Mouse (Mus musculus): Measurements from ENCODE around the gene Wbp2nl. TPM values are rescaled to one million over a fixed set of nuclear protein-coding genes. Genes with fewer than 3 reads are reported as not detected.

Gene Wbp2nl
- total and polyA plus RNA-seq, 2 experiments from 2014 or later, result 0.11 to 0.60 TPM

- Histone ChIP-seq H3K27me3 (ENCODE audit: insufficient read depth, low read length) (no peaks in the 10 kb centered on the region), H3K9me3 (ENCODE audit: low read length) (no peaks in the 10 kb centered on the region), H3K4me3 (ENCODE audit: low read depth, low read length) (peak overlapping the region; percentile 71), H3K4me1 (ENCODE audit: insufficient read depth, low read length) (peaks cover 9% of the 10 kb centered on the region; the same call in 1 of the 2 replicates), H3K4me2 (ENCODE audit: low read depth, low read length, poor library complexity, severe bottlenecking) (peak overlapping the region; percentile 94), H3K36me3 (ENCODE audit: insufficient read depth, low read length) (peaks cover 9% of the 10 kb centered on the region), H3K9ac (replicated peaks; ENCODE audit: low read length, poor library complexity, severe bottlenecking) (peak overlapping the region; percentile 91), H3K27ac (ENCODE audit: low read depth, low read length) (peak overlapping the region; percentile 97)
- WGBS, result under 1% methylated on average over 41 of the region's 86 CpGs
- DNase-seq (ENCODE audit: low spot score) (peak; percentile 84), ATAC-seq (ENCODE audit: low FRiP score) (peak; percentile 71)
- TF ChIP-seq CTCF (IDR thresholded peaks at IDR 0.05), result no peak
These were observed 23.5 kb upstream of the Wbp2nl start for GRCm38 (mm10) chr15:82274927-82275901.

GRCm38 (mm10) chr15:82277591-82277990 is 21.2 kb upstream of the Wbp2nl start:
- Histone ChIP-seq H3K9ac (replicated peaks; ENCODE audit: low read length, poor library complexity, severe bottlenecking) (no peak overlapping the region), H3K9me3 (ENCODE audit: low read length) (no peaks in the 10 kb centered on the region), H3K36me3 (ENCODE audit: insufficient read depth, low read length) (peaks cover 24% of the 10 kb centered on the region), H3K4me2 (ENCODE audit: low read depth, low read length, poor library complexity, severe bottlenecking) (peak overlapping the region; percentile 94), H3K4me1 (ENCODE audit: insufficient read depth, low read length) (peaks cover 9% of the 10 kb centered on the region; the same call in 1 of the 2 replicates), H3K27me3 (ENCODE audit: insufficient read depth, low read length) (no peaks in the 10 kb centered on the region), H3K4me3 (ENCODE audit: low read depth, low read length) (no peak overlapping the region), H3K27ac (ENCODE audit: low read depth, low read length) (no peak overlapping the region)
- 77% methylated on average over 5 of the region's 5 CpGs for WGBS
- ATAC-seq (ENCODE audit: low FRiP score), result no peak
- no peak for DNase-seq (ENCODE audit: low spot score)
- TF ChIP-seq CTCF (IDR thresholded peaks at IDR 0.05), result no peak

- Histone ChIP-seq H3K27ac (ENCODE audit: low read depth, low read length) (no peak overlapping the region), H3K27me3 (ENCODE audit: insufficient read depth, low read length) (no peaks in the 10 kb centered on the region), H3K9me3 (ENCODE audit: low read length) (no peaks in the 10 kb centered on the region), H3K36me3 (ENCODE audit: insufficient read depth, low read length) (peaks cover 52% of the 10 kb centered on the region), H3K4me1 (ENCODE audit: insufficient read depth, low read length) (peaks cover 5% of the 10 kb centered on the region; the same call in 1 of the 2 replicates), H3K4me2 (ENCODE audit: low read depth, low read length, poor library complexity, severe bottlenecking) (no peak overlapping the region), H3K9ac (replicated peaks; ENCODE audit: low read length, poor library complexity, severe bottlenecking) (no peak overlapping the region), H3K4me3 (ENCODE audit: low read depth, low read length) (no peak overlapping the region)
- no peak for TF ChIP-seq CTCF (IDR thresholded peaks at IDR 0.05)
- ATAC-seq (ENCODE audit: low FRiP score) (no peak), DNase-seq (ENCODE audit: low spot score) (no peak)
- WGBS, result 82% methylated on average over 4 of the region's 4 CpGs
These were observed 18.1 kb upstream of the Wbp2nl start for GRCm38 (mm10) chr15:82280638-82281037.

GRCm38 (mm10) chr15:82286157-82286556 is 12.6 kb upstream of the Wbp2nl start:
- WGBS, result 68% methylated on average over 12 of the region's 12 CpGs
- no peak overlapping the region for H3K9ac ChIP-seq (replicated peaks; ENCODE audit: low read length, poor library complexity, severe bottlenecking)
- peaks cover 74% of the 10 kb centered on the region for H3K36me3 ChIP-seq (ENCODE audit: insufficient read depth, low read length)
- no peak overlapping the region for H3K27ac ChIP-seq (ENCODE audit: low read depth, low read length)
- ATAC-seq (ENCODE audit: low FRiP score) (no peak), DNase-seq (ENCODE audit: low spot score) (no peak)
- no peaks in the 10 kb centered on the region for H3K27me3 ChIP-seq (ENCODE audit: insufficient read depth, low read length)
- no peak overlapping the region for H3K4me2 ChIP-seq (ENCODE audit: low read depth, low read length, poor library complexity, severe bottlenecking)
- no peaks in the 10 kb centered on the region for H3K9me3 ChIP-seq (ENCODE audit: low read length)
- H3K4me1 ChIP-seq (ENCODE audit: insufficient read depth, low read length), result no peaks in the 10 kb centered on the region
- no peak for TF ChIP-seq CTCF (IDR thresholded peaks at IDR 0.05)
- no peak overlapping the region for H3K4me3 ChIP-seq (ENCODE audit: low read depth, low read length)

GRCm38 (mm10) chr15:82290252-82290651 is 8.5 kb upstream of the Wbp2nl start:
- Histone ChIP-seq H3K36me3 (ENCODE audit: insufficient read depth, low read length) (peaks cover 47% of the 10 kb centered on the region), H3K4me1 (ENCODE audit: insufficient read depth, low read length) (peaks cover 5% of the 10 kb centered on the region; the same call in 1 of the 2 replicates), H3K9ac (replicated peaks; ENCODE audit: low read length, poor library complexity, severe bottlenecking) (no peak overlapping the region), H3K27me3 (ENCODE audit: insufficient read depth, low read length) (no peaks in the 10 kb centered on the region), H3K4me3 (ENCODE audit: low read depth, low read length) (no peak overlapping the region), H3K4me2 (ENCODE audit: low read depth, low read length, poor library complexity, severe bottlenecking) (no peak overlapping the region), H3K9me3 (ENCODE audit: low read length) (no peaks in the 10 kb centered on the region), H3K27ac (ENCODE audit: low read depth, low read length) (no peak overlapping the region)
- DNase-seq (ENCODE audit: low spot score) (no peak), ATAC-seq (ENCODE audit: low FRiP score) (no peak)
- WGBS, result 77% methylated on average over 7 of the region's 7 CpGs
- TF ChIP-seq CTCF (IDR thresholded peaks at IDR 0.05), result no peak

- TF ChIP-seq CTCF (IDR thresholded peaks at IDR 0.05), result peak; percentile 3; the same call in 1 of the 2 replicates
- no peak overlapping the region for H3K4me3 ChIP-seq (ENCODE audit: low read depth, low read length)
- DNase-seq (ENCODE audit: low spot score) (no peak), ATAC-seq (ENCODE audit: low FRiP score) (no peak)
- peaks cover 30% of the 10 kb centered on the region for H3K36me3 ChIP-seq (ENCODE audit: insufficient read depth, low read length)
- H3K27ac ChIP-seq (ENCODE audit: low read depth, low read length), result 0 out of 2 replicates have a peak overlapping the region, but pooled peaks have one; percentile 47
- H3K4me1 ChIP-seq (ENCODE audit: insufficient read depth, low read length), result peaks cover 5% of the 10 kb centered on the region; the same call in 1 of the 2 replicates
- WGBS, result 10% methylated on average over 5 of the region's 5 CpGs
- H3K9me3 ChIP-seq (ENCODE audit: low read length), result no peaks in the 10 kb centered on the region
- H3K9ac ChIP-seq (replicated peaks; ENCODE audit: low read length, poor library complexity, severe bottlenecking), result no peak overlapping the region
- no peaks in the 10 kb centered on the region for H3K27me3 ChIP-seq (ENCODE audit: insufficient read depth, low read length)
- no peak overlapping the region for H3K4me2 ChIP-seq (ENCODE audit: low read depth, low read length, poor library complexity, severe bottlenecking)
These were observed 5.9 kb upstream of the Wbp2nl start for GRCm38 (mm10) chr15:82292851-82293250.
